Mouse (Mus musculus): Measurements from ENCODE around the gene Cyp4f18. TPM values are rescaled to one million over a fixed set of nuclear protein-coding genes. Genes with fewer than 3 reads are reported as not detected.

The Cyp4f18 gene
- polyA plus RNA-seq, 1 experiment from 2014 or later, result 0.32 TPM

GRCm38 (mm10) chr8:72008134-72008641 lies 1.2 kb downstream of the Cyp4f18 start:
- no peak overlapping the region for H3K27ac ChIP-seq (ENCODE audit: poor library complexity, severe bottlenecking)
- no peak overlapping the region for H3K9ac ChIP-seq
- H3K4me3 ChIP-seq, result no peak overlapping the region
- no peaks in the 10 kb centered on the region for H3K27me3 ChIP-seq (replicated peaks)
- 59% methylated on average over 3 of the region's 3 CpGs for WGBS
- H3K4me1 ChIP-seq (replicated peaks), result no peaks in the 10 kb centered on the region
- ATAC-seq (ENCODE audit: insufficient number of reproducible peaks, low FRiP score), result no peak
- 0 out of 2 replicates have a peak, but pooled peaks cover 5% of the 10 kb centered on the region for H3K9me3 ChIP-seq (replicated peaks)
- H3K4me2 ChIP-seq, result no peak overlapping the region
- H3K36me3 ChIP-seq, result no peaks in the 10 kb centered on the region

DNA sequence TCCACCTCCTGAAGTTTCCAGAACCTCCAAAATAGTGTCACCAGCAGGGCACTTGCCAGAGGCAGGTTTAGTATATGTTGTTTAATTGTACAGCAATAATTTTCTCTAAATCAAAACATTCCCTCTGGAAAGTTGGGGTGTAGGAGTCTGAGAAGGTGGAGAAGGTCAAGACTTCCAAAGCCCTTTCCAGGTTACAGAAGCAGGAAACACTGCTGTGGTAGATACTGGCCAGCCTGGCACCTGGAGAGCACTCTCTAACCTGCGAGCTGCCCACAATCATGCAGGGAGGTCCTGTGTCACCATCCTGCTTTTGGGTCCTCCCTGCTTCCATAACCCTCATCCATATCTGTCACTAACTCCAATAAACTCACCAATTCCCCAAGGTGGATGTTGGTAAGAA lies 2.7 kb downstream of the Cyp4f18 start:
- Histone ChIP-seq H3K9ac (no peak overlapping the region), H3K27ac (ENCODE audit: poor library complexity, severe bottlenecking) (no peak overlapping the region), H3K36me3 (no peaks in the 10 kb centered on the region), H3K4me1 (replicated peaks) (no peaks in the 10 kb centered on the region), H3K9me3 (replicated peaks) (0 out of 2 replicates have a peak, but pooled peaks cover 5% of the 10 kb centered on the region), H3K4me3 (no peak overlapping the region), H3K4me2 (no peak overlapping the region), H3K27me3 (replicated peaks) (no peaks in the 10 kb centered on the region)
- ATAC-seq (ENCODE audit: insufficient number of reproducible peaks, low FRiP score), result no peak
- 75% methylated on average over 1 of the region's 1 CpGs for WGBS

- ATAC-seq (ENCODE audit: insufficient number of reproducible peaks, low FRiP score), result no peak
- no peak overlapping the region for H3K4me3 ChIP-seq
- WGBS, result 71% methylated on average over 3 of the region's 3 CpGs
These were observed 3.5 kb downstream of the Cyp4f18 start for GRCm38 (mm10) chr8:72005912-72006311.

GRCm38 (mm10) chr8:72002942-72003341 lies 6.5 kb downstream of the Cyp4f18 start:
- Histone ChIP-seq H3K4me1 (replicated peaks) (no peaks in the 10 kb centered on the region), H3K27ac (ENCODE audit: poor library complexity, severe bottlenecking) (no peak overlapping the region), H3K27me3 (replicated peaks) (no peaks in the 10 kb centered on the region), H3K4me3 (no peak overlapping the region), H3K4me2 (no peak overlapping the region), H3K9me3 (replicated peaks) (0 out of 2 replicates have a peak, but pooled peaks cover 5% of the 10 kb centered on the region), H3K36me3 (no peaks in the 10 kb centered on the region), H3K9ac (no peak overlapping the region)
- ATAC-seq (ENCODE audit: insufficient number of reproducible peaks, low FRiP score), result no peak

More at GRCm38 (mm10) chr8:72005912-72006311, 3.5 kb downstream of the Cyp4f18 start:
- Histone ChIP-seq H3K9ac (no peak overlapping the region), H3K4me2 (no peak overlapping the region), H3K36me3 (no peaks in the 10 kb centered on the region), H3K27me3 (replicated peaks) (no peaks in the 10 kb centered on the region), H3K9me3 (replicated peaks) (0 out of 2 replicates have a peak, but pooled peaks cover 5% of the 10 kb centered on the region), H3K27ac (ENCODE audit: poor library complexity, severe bottlenecking) (no peak overlapping the region), H3K4me1 (replicated peaks) (no peaks in the 10 kb centered on the region)

DNA sequence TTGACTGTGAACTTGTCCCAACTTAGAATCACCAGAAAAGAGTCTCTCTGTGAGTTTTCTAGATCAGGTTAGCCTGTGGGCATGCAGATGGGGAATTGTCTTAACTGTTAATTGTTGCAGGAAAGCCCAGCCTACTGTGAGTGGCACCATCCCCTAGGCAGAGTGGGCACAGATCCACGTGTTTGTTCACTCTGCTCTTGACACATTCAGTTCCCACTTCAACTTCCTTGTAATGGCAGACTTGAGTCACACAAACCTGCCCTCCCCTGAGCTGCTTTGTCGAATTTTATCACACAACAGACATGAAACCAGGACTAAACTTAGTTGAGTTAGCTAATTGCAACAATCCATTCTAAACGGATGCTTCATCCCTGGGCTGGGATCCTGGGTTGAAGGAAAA lies 9.2 kb downstream of the Cyp4f18 start:
- 62% methylated on average over 3 of the region's 3 CpGs for WGBS
- Histone ChIP-seq H3K36me3 (no peaks in the 10 kb centered on the region), H3K4me1 (replicated peaks) (no peaks in the 10 kb centered on the region), H3K4me2 (no peak overlapping the region), H3K27ac (ENCODE audit: poor library complexity, severe bottlenecking) (no peak overlapping the region), H3K4me3 (no peak overlapping the region), H3K27me3 (replicated peaks) (no peaks in the 10 kb centered on the region), H3K9ac (no peak overlapping the region), H3K9me3 (replicated peaks) (0 out of 2 replicates have a peak, but pooled peaks cover 3% of the 10 kb centered on the region)
- ATAC-seq (ENCODE audit: insufficient number of reproducible peaks, low FRiP score), result no peak

DNA sequence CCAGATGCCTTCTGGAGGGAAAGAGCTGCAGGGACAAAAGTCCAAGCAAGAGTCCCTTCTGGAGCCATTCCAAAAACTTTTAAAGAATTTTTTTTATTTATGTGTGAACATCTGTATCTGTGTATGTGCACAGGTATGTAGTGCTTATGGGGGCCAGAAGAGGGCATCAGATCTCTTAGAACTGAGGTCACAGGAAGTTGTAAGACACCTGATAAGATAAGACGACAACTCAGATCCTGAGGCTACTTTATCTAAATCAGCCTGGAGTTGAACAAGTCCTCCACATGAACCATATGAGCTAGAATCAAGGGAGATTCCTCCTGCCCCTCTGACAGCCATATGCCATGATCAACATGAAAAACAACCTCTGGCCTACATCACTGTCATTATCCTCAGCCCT lies 10.0 kb downstream of the Cyp4f18 start:
- H3K27me3 ChIP-seq (replicated peaks), result no peaks in the 10 kb centered on the region
- no peak overlapping the region for H3K4me2 ChIP-seq
- ATAC-seq (ENCODE audit: insufficient number of reproducible peaks, low FRiP score), result no peak
- 42% methylated on average over 1 of the region's 1 CpGs for WGBS
- H3K27ac ChIP-seq (ENCODE audit: poor library complexity, severe bottlenecking), result no peak overlapping the region
- H3K36me3 ChIP-seq, result no peaks in the 10 kb centered on the region
- no peak overlapping the region for H3K4me3 ChIP-seq
- H3K4me1 ChIP-seq (replicated peaks), result no peaks in the 10 kb centered on the region
- no peak overlapping the region for H3K9ac ChIP-seq
- H3K9me3 ChIP-seq (replicated peaks), result no peaks in the 10 kb centered on the region

- Histone ChIP-seq H3K9ac (peak overlapping the region; percentile 64), H3K9me3 (replicated peaks) (no peaks in the 10 kb centered on the region; the same call in 1 of the 2 replicates), H3K4me3 (peak overlapping the region; percentile 57), H3K27ac (ENCODE audit: poor library complexity, severe bottlenecking) (no peak overlapping the region), H3K4me2 (peak overlapping the region; percentile 75), H3K4me1 (replicated peaks) (no peaks in the 10 kb centered on the region), H3K27me3 (replicated peaks) (no peaks in the 10 kb centered on the region), H3K36me3 (no peaks in the 10 kb centered on the region)
- WGBS, result 54% methylated on average over 13 of the region's 13 CpGs
- ATAC-seq (ENCODE audit: insufficient number of reproducible peaks, low FRiP score), result no peak
These were observed 20.4 kb downstream of the Cyp4f18 start for GRCm38 (mm10) chr8:71988867-71989599.

DNA sequence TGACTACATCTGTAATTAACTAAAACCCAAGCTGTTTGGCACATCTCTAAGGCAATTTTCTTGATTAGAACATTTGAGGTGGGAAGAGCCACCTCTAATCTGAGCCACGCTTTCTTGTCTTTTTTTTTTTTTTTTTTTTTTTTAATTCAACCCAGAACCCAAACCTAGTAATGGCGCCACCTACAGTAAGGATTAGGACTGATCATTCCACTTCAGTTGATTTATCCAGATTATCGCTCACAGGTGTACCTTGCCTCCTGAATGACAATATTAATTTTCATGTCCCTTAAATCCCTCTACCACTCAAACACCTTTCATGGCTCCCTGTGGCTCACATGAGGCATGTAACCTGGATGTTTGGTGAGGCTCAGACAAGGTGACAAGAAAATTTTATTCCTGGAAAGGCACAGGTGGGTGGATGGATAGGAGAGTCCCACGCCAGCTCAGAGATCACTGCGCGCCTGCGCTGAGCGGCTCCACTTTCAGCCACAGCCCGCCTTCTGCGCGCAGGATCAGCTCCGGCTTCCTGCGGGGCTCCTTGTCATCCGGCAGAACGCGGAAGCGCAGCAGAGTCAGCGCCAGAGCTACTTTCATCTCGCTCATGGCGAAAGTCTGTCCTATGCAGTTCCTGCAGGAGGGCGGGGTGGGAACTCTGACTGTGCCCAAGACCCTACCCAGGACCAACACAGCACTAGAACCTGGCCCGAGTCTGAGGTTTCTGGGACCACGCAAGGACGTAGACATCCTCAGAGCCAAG lies 21.1 kb downstream of the Cyp4f18 start:
- WGBS, result 9% methylated on average over 24 of the region's 24 CpGs
- peak; percentile 69 for ATAC-seq (ENCODE audit: insufficient number of reproducible peaks, low FRiP score)
- H3K4me3 ChIP-seq, result peak overlapping the region; percentile 57

DNA sequence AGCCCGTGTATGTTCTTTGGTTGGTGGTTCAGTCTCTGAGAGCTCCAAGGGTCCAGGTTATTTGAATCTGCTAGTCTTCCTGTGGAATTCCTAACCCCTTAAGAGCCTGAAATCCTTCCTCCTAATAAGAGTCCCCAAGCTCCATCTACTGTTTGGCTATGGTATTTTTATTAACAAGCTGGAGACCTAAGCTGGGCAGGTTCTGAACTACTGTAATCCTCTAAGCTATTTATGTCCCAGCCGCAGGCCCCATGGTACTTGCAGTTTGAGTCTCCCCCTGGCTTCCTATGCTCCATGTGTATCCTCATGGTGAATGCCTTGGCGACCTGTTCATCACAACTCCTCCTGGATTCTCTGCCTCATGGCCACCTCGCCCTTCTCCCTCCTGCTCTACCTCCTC lies 24.8 kb downstream of the Cyp4f18 start:
- no peaks in the 10 kb centered on the region for H3K36me3 ChIP-seq
- 49% methylated on average over 4 of the region's 4 CpGs for WGBS
- ATAC-seq (ENCODE audit: insufficient number of reproducible peaks, low FRiP score), result no peak
- no peak overlapping the region for H3K4me3 ChIP-seq
- H3K9me3 ChIP-seq (replicated peaks), result no peaks in the 10 kb centered on the region; the same call in 1 of the 2 replicates
- H3K4me1 ChIP-seq (replicated peaks), result peaks cover 6% of the 10 kb centered on the region; the same call in 1 of the 2 replicates
- no peak overlapping the region for H3K4me2 ChIP-seq
- no peak overlapping the region for H3K9ac ChIP-seq
- no peaks in the 10 kb centered on the region for H3K27me3 ChIP-seq (replicated peaks)
- no peak overlapping the region for H3K27ac ChIP-seq (ENCODE audit: poor library complexity, severe bottlenecking)

More for the DNA sequence above, 21.1 kb downstream of the Cyp4f18 start:
- Histone ChIP-seq H3K4me1 (replicated peaks) (no peaks in the 10 kb centered on the region), H3K36me3 (no peaks in the 10 kb centered on the region), H3K27me3 (replicated peaks) (no peaks in the 10 kb centered on the region), H3K27ac (ENCODE audit: poor library complexity, severe bottlenecking) (no peak overlapping the region), H3K9ac (peak overlapping the region; percentile 64), H3K4me2 (peak overlapping the region; percentile 75), H3K9me3 (replicated peaks) (no peaks in the 10 kb centered on the region; the same call in 1 of the 2 replicates)

GRCm38 (mm10) chr8:71981456-71981855 lies 28.0 kb downstream of the Cyp4f18 start:
- H3K27ac ChIP-seq (ENCODE audit: poor library complexity, severe bottlenecking), result no peak overlapping the region
- no peaks in the 10 kb centered on the region for H3K9me3 ChIP-seq (replicated peaks)
- no peaks in the 10 kb centered on the region for H3K36me3 ChIP-seq
- no peak for ATAC-seq (ENCODE audit: insufficient number of reproducible peaks, low FRiP score)
- H3K4me2 ChIP-seq, result no peak overlapping the region
- no peak overlapping the region for H3K9ac ChIP-seq
- H3K4me3 ChIP-seq, result no peak overlapping the region
- peaks cover 6% of the 10 kb centered on the region; the same call in 1 of the 2 replicates for H3K4me1 ChIP-seq (replicated peaks)
- WGBS, result 76% methylated on average over 4 of the region's 4 CpGs
- no peaks in the 10 kb centered on the region for H3K27me3 ChIP-seq (replicated peaks)

DNA sequence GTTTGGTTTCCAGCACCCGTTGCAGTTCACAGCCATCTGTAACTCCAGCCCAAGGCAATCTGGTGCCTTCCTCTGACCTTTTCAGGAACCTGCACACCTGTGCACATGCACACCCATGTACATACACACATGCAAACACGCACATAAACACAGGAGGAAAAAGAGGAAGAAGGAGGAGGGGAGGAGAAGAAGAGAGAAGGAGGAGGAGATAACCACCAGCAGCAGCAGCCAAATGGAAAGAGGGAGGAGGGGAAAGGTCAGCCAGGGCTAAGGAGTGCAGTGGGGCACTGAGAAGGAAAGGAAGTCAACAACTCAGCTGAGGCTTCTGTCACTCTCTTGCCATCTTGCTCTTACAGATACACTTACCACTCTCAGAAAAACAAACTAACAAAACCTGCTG lies 28.4 kb downstream of the Cyp4f18 start:
- no peak overlapping the region for H3K9ac ChIP-seq
- H3K4me2 ChIP-seq, result no peak overlapping the region
- no peak overlapping the region for H3K4me3 ChIP-seq
- ATAC-seq (ENCODE audit: insufficient number of reproducible peaks, low FRiP score), result no peak
- no peaks in the 10 kb centered on the region for H3K27me3 ChIP-seq (replicated peaks)
- H3K27ac ChIP-seq (ENCODE audit: poor library complexity, severe bottlenecking), result no peak overlapping the region
- H3K36me3 ChIP-seq, result no peaks in the 10 kb centered on the region
- H3K9me3 ChIP-seq (replicated peaks), result no peaks in the 10 kb centered on the region
- H3K4me1 ChIP-seq (replicated peaks), result peaks cover 6% of the 10 kb centered on the region; the same call in 1 of the 2 replicates
- WGBS, result 50% methylated on average over 2 of the region's 2 CpGs
